Mouse (Mus musculus) limb, embryonic 13.5 days (tissue): Measurements from ENCODE around the gene Zfp60. TPM values are rescaled to one million over a fixed set of nuclear protein-coding genes. Genes with fewer than 3 reads are reported as not detected.
"Not testable (repeated sequence)": the region's sequence is repeated elsewhere in the genome, so short reads cannot be mapped to it uniquely, and the experiment has no call there.

Source experiments
- ATAC-seq: fragments of 200-750 bp; cut with Nextera tagmentation; 2 replicates; pipeline ENCODE4 v1.8.0; 2017; ENCODE audit warnings: low read depth, moderate number of reproducible peaks, moderate TSS enrichment; ENCODE audit not compliant: low FRiP score
- H3K27ac ChIP-seq: fragments of 300-500 bp; sonication (generic); 2 replicates; pipeline ENCODE4 v1.5.1; 2015; ENCODE audit warnings: inconsistent platforms, mild to moderate bottlenecking, moderate library complexity
- H3K27me3 ChIP-seq: fragments of 300-500 bp; sonication (generic); 2 replicates; pipeline ENCODE4 v1.6.1; 2015; ENCODE audit warnings: mild to moderate bottlenecking, inconsistent platforms
- H3K36me3 ChIP-seq: fragments of 300-500 bp; sonication (generic); 2 replicates; pipeline ENCODE4 v1.6.1; 2015; ENCODE audit warnings: inconsistent platforms, mild to moderate bottlenecking, moderate library complexity
- H3K4me1 ChIP-seq: fragments of 300-500 bp; sonication (generic); 2 replicates; pipeline ENCODE4 v1.6.1; 2015; ENCODE audit warnings: inconsistent platforms
- H3K4me2 ChIP-seq: fragments of 300-500 bp; sonication (generic); replicated peaks from 2 replicates; pipeline ENCODE4 v1.6.1; 2015; ENCODE audit warnings: inconsistent platforms, mild to moderate bottlenecking, moderate library complexity
- H3K4me3 ChIP-seq: fragments of 300-500 bp; sonication (generic); 2 replicates; pipeline ENCODE4 v1.5.1; 2015; ENCODE audit warnings: moderate library complexity, mild to moderate bottlenecking, inconsistent platforms
- H3K9ac ChIP-seq: fragments of 300-500 bp; sonication (generic); 2 replicates; pipeline ENCODE4 v1.6.1; 2015; ENCODE audit warnings: mild to moderate bottlenecking, inconsistent platforms
- H3K9me3 ChIP-seq: fragments of 300-500 bp; sonication (generic); 2 replicates; pipeline ENCODE4 v1.6.1; 2016; ENCODE audit warnings: inconsistent platforms
- WGBS: fragments of 180-500 bp; shearing (Covaris S2); methylation state at CpG from one replicate; pipeline ENCODE4 v1.1.7; 2015; 5-methylcytosine and 5-hydroxymethylcytosine counted together
- polyA plus RNA-seq: library from polyadenylated mRNA; unstranded; fragments of >200 nt; fragmentation: Nextera tagmentation; extraction: Ambion mirVana; gene quantifications from 2 replicates; pipeline ENCODE4 v1.2.1, GENCODE M21; 2015

The Zfp60 gene
- polyA plus RNA-seq, 1 experiment from 2014 or later, result 47.5 TPM

DNA sequence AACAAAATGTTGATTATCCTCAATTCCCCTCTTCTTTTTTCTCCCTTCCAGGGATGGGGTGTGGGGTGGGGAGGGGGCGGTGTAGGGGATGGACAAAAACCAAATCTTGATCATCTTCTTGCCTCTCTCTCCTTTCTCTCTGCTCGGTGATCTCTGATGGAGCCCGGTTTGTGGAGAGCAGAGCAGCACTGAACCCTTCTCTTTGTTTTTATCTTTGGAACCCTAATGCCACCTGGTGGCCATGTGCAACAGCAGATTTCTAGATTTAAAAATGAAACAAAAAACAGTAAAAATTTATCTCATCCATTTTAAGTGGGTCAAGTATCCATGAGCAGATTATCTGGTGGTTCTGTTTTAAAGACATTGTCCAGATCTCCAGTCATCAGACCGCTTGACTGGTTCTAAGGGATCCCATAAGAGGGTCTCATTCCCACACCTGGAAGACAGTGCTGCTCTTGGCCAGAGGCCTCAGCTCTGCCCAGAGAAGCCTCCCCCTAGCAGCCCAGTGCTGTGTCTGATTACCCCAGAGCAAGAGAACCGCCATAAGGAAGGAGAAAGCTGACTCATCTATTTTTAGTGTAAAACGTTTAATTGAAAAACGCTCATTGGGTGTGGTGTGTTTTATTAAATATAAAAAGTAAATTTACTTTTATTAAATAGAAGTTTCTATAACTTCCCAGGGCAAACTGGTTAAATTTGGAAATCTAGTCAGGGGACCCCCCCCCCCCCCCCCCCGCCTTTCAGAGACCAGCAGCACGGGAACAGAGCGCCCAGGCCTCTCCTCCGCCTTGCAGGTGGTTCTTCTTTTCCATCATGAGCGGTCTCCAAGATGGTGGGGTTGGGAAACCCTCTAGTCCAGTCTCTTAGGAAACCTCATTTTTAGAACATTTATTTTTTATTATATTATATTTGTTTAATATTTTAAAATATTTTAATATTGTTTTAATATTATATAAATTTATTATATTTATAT, 5.3 kb upstream of the Zfp60 start:
- H3K4me2 ChIP-seq, result no peak overlapping the region
- no peaks in the 10 kb centered on the region for H3K27me3 ChIP-seq
- H3K36me3 ChIP-seq, result no peaks in the 10 kb centered on the region
- peak; percentile 67; the same call in 1 of the 2 replicates for ATAC-seq
- no peak overlapping the region for H3K4me3 ChIP-seq
- no peak overlapping the region; the same call in 1 of the 2 replicates for H3K9ac ChIP-seq
- no peaks in the 10 kb centered on the region for H3K9me3 ChIP-seq
- WGBS, result 39% methylated on average over 12 of the region's 12 CpGs
- no peak overlapping the region for H3K27ac ChIP-seq
- no peaks in the 10 kb centered on the region for H3K4me1 ChIP-seq

DNA sequence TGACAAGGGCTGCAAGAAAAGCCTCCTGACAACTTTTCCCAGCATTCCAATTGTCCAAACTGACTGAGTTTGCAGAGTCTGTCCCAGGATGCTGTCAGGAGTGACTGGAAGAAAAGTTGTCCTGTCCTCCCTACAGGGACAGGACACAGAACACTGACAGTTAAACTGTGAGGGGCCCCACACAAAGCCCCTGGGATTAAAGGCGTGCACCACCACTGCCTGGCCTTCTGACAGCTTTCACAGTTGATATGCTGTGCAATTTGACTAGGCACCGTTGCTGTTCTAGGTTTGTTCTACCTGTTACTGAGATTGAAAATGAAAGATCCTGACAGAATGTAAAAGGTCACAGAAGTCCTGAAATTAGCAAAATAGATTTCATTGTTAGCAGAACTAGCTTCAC, 3.7 kb upstream of the Zfp60 start:
- no peak for ATAC-seq
- H3K4me2 ChIP-seq, result no peak overlapping the region
- no peak overlapping the region for H3K27ac ChIP-seq
- no peaks in the 10 kb centered on the region for H3K9me3 ChIP-seq
- H3K36me3 ChIP-seq, result no peaks in the 10 kb centered on the region
- no peak overlapping the region for H3K4me3 ChIP-seq
- no peak overlapping the region for H3K9ac ChIP-seq
- peaks cover 5% of the 10 kb centered on the region for H3K4me1 ChIP-seq
- WGBS, result 60% methylated on average over 2 of the region's 2 CpGs
- no peaks in the 10 kb centered on the region for H3K27me3 ChIP-seq

DNA sequence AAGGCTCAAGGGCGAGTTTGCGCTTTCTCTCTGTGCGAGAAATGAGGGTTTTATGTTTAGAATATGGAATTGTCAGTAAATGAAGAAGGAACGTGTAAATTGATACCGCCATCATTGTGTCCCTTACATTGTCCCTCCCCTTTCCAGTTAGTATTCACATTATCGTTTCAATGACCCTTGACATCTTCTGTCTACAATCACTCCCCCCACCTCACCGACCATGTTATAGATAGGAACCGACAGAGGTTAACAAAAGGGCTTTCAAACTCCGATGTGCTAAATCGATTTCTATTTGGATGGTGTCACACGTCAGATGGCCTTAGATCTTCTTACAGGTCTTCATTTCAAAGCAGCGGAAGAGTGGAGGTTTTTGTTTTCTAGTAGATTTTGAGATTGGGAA, 757 bp downstream of the Zfp60 start:
- Histone ChIP-seq H3K4me3 (peak overlapping the region; percentile 73), H3K4me1 (peaks cover 14% of the 10 kb centered on the region), H3K36me3 (peaks cover 10% of the 10 kb centered on the region), H3K9me3 (no peaks in the 10 kb centered on the region), H3K27ac (peak overlapping the region; percentile 94), H3K9ac (peak overlapping the region; percentile 92), H3K27me3 (no peaks in the 10 kb centered on the region), H3K4me2 (peak overlapping the region; percentile 77)
- WGBS, result 10% methylated on average over 12 of the region's 12 CpGs
- no peak for ATAC-seq

DNA sequence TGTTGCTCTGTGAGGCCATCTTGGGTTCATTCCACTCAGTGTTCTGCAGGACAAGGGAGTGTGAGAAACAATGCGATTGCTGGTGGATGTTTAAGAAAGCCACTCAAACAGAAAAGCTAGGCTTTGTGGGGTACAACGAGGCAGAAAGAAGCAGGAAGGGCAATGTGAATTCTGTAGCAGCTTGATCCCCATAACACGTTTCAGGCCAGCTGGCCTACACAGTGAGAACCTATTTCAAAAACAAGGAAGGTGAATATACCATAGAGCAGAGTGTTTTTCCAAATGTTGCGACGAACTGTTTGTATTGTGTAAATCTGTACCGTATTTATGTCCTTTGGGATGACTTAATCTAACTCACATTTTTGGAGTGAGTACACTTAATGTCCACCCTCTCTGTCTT, 1.3 kb downstream of the Zfp60 start:
- WGBS, result 85% methylated on average over 6 of the region's 6 CpGs

DNA sequence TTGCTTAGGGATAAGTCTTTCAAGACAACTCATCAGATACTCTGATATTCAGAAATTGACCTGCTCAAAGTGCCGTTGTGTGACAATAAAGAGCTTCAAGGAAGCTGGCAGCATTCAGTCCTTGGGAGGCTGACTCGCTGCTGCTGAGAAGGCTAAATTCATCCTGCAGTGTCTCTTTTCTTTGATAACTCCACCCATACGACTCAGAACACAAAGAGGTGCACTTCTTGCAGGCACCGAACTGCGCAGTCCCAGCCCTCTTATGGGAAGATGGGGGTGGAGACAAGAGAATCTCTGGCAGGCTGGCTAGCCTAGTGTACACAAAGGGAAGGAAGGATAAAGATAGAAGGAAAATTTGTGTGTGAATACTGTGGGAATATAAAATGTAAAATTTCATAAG, 4.3 kb downstream of the Zfp60 start:
- 0 out of 2 replicates have a peak, but pooled peaks cover 2% of the 10 kb centered on the region for H3K9me3 ChIP-seq
- peaks cover 32% of the 10 kb centered on the region for H3K36me3 ChIP-seq
- H3K4me3 ChIP-seq, result no peak overlapping the region
- H3K27me3 ChIP-seq, result no peaks in the 10 kb centered on the region
- no peak for ATAC-seq
- no peak overlapping the region for H3K27ac ChIP-seq
- WGBS, result 89% methylated on average over 5 of the region's 5 CpGs
- no peak overlapping the region for H3K9ac ChIP-seq
- H3K4me1 ChIP-seq, result peaks cover 14% of the 10 kb centered on the region
- H3K4me2 ChIP-seq, result no peak overlapping the region

More for the DNA sequence above, 1.3 kb downstream of the Zfp60 start:
- Histone ChIP-seq H3K4me3 (peak overlapping the region; percentile 73), H3K36me3 (peaks cover 10% of the 10 kb centered on the region), H3K4me1 (peaks cover 14% of the 10 kb centered on the region), H3K9ac (peak overlapping the region; percentile 92), H3K9me3 (no peaks in the 10 kb centered on the region), H3K27me3 (no peaks in the 10 kb centered on the region), H3K27ac (no peak overlapping the region; the same call in 1 of the 2 replicates), H3K4me2 (peak overlapping the region; percentile 77)
- no peak for ATAC-seq

DNA sequence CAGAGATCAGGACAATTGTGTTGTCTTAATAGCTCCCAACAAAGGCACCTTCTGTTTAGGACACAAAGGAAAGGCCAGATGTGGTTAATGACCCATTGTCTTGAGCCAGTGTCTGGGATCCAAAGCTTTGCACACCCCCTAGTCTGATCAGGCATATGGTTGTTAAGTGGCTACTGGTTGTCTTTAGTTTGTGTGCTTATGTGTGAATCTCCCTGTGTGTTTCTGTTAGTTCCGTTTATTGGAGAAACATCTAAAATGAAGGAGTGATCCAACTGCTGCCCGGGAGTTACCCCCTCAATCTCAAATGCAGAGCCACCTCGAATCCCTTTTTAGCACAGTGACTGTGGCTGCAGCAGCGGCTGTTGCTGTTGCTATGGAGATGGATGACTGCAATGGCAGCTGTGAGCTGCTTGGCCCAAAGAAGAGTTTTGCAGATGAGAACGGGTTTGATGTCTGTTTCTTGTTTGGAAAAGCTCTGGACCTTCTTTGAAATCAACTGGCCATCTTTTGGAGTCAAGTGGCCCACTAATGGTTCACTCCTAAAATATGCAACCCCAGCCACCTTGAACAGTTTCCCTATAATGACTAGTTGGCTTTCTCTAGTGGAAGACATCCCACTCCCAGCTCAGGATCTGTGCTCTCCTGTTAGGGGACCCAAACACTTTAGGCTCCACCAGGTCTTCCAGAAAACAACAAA, 25.3 kb downstream of the Zfp60 start:
- no peaks in the 10 kb centered on the region for H3K27me3 ChIP-seq
- no peak overlapping the region for H3K4me2 ChIP-seq
- peaks cover 2% of the 10 kb centered on the region; the same call in 1 of the 2 replicates for H3K9me3 ChIP-seq
- peaks cover 12% of the 10 kb centered on the region for H3K36me3 ChIP-seq
- H3K9ac ChIP-seq, result no peak overlapping the region
- no peak overlapping the region for H3K4me3 ChIP-seq
- no peak for ATAC-seq
- no peak overlapping the region for H3K27ac ChIP-seq
- WGBS, result 49% methylated on average over 5 of the region's 5 CpGs
- H3K4me1 ChIP-seq, result no peaks in the 10 kb centered on the region

DNA sequence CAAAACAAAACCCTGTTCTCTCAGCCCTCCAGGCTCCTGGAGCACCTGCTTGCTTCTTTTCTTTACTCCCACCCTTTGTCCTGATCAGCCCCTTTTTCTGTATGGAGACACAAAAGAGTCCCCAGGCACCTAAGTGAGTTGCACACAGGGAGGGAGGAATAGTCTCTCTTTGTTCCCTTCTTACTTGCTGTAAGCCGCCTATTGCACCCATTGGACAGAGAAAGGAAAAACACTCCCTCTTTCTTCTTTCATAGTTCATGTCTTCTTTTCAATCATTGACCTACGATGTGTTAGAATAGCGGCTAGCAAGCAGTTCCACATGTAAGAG, 25.8 kb downstream of the Zfp60 start:
- no peaks in the 10 kb centered on the region for H3K9me3 ChIP-seq
- H3K9ac ChIP-seq, result no peak overlapping the region
- no peak overlapping the region for H3K4me2 ChIP-seq
- no peaks in the 10 kb centered on the region for H3K27me3 ChIP-seq
- H3K27ac ChIP-seq, result no peak overlapping the region
- H3K36me3 ChIP-seq, result peaks cover 8% of the 10 kb centered on the region
- 92% methylated on average over 3 of the region's 3 CpGs for WGBS
- H3K4me1 ChIP-seq, result no peaks in the 10 kb centered on the region
- no peak overlapping the region for H3K4me3 ChIP-seq
- ATAC-seq, result no peak

DNA sequence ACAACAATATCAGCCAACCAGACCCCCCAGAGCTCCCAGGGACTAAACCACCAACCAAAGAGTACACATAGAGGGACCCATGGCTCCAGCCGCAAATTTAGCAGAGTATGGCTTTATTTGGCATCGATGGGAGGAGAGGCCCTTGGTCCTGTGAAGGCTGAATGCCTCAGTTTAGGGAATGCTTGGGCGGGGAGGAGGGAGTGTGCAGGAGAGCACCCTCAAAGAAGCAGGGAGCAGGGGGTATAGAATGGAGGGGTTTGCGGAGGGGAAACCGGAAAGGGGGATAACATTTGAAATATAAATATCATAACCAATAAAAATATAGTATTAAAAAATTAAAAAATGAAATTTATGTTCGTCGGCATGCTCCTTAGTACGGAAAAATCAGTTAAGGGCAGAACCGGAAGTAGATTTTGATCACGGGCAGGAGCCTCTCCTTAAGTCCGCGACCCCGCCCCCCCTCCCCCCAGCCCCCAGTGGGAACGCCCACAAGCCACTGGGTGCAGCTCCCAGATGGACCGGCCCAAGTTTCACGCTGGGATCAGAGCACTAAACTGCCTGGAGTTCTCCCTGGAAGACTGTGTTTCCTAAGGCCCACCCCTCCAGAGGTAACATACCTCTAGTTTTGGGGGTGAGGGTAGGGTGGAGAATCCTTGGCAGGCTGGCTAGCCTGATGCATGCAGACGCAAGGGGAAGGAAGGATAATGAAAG, 34.1 kb downstream of the Zfp60 start:
- Histone ChIP-seq H3K9me3 (no peaks in the 10 kb centered on the region), H3K4me2 (peak overlapping the region; percentile 63), H3K27ac (no peak overlapping the region), H3K27me3 (no peaks in the 10 kb centered on the region), H3K36me3 (no peaks in the 10 kb centered on the region), H3K9ac (peak overlapping the region; percentile 48; the same call in 1 of the 2 replicates), H3K4me3 (peak overlapping the region; percentile 33), H3K4me1 (0 out of 2 replicates have a peak, but pooled peaks cover 3% of the 10 kb centered on the region)
- WGBS, result 9% methylated on average over 17 of the region's 17 CpGs
- no peak for ATAC-seq

DNA sequence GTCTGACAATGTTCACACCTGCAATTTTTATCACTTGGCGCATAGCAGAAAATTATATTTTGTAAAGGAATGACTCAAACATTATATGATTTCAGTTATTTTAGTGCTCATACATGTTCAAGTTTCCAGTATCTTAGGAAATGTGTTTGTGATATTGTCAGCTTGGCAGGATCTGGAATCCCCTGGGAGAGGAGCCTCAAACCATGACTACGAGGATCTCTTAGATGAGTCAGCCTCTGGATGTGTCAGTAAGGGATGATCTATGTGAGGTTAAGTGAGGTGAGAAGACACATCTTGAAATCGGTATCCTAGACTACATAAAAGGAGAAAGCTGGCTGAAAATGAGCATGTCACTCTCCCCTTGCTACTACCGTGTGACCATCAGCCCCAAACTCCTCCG, 58.1 kb downstream of the Zfp60 start:
- WGBS, result 79% methylated on average over 5 of the region's 5 CpGs
- ATAC-seq, result no peak
- H3K27ac ChIP-seq, result no peak overlapping the region

DNA sequence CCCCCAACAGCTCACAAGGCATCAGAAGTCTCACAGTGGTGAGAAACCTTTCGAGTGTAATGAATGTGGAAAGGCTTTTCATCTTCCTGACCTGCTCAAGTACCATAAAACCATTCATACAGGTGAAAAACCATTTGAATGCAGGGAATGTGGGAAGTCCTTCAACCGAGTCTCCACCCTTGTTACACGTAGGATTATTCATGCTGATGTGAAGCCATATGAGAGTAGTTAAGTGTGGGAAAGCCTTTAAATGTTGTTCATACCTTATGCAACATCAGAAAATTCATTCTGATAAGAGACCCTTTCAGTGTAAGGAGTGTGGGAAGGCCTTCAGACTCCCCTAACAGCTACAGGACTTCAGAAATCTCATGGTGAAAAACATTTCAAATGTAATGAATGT, 62.7 kb downstream of the Zfp60 start:
- not testable (repeated sequence) for H3K4me2 ChIP-seq, H3K4me1 ChIP-seq, H3K9me3 ChIP-seq, ATAC-seq, H3K36me3 ChIP-seq, H3K9ac ChIP-seq, H3K4me3 ChIP-seq, H3K27me3 ChIP-seq, H3K27ac ChIP-seq
- WGBS, result 35% methylated on average over 3 of the region's 3 CpGs

More for the DNA sequence above, 58.1 kb downstream of the Zfp60 start:
- Histone ChIP-seq H3K27me3 (no peaks in the 10 kb centered on the region), H3K4me3 (no peak overlapping the region), H3K9ac (no peak overlapping the region), H3K4me2 (no peak overlapping the region), H3K4me1 (no peaks in the 10 kb centered on the region), H3K36me3 (no peaks in the 10 kb centered on the region), H3K9me3 (peaks cover 25% of the 10 kb centered on the region)

DNA sequence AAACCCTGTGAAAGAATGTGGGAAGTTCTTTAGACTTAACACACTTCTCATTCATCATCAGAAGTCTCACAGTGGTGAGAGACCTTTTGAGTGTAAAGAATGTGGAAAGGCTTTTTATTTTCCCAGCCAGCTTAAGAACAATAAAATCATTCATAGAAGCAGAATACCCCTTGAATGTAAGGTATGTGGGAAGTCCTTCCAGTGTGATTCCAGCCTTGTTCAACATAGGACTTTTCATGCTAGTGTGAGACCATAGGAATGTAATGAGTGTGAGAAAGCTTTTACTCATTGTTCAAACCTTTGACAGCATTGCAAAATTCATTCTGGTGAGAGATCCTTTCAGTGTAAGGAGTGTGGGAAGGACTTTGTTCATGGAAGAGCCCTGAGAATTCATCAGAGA, 63.4 kb downstream of the Zfp60 start:
- H3K9me3 ChIP-seq, result no peaks in the 10 kb centered on the region
- H3K27me3 ChIP-seq, result no peaks in the 10 kb centered on the region
- H3K4me1 ChIP-seq, result peaks cover 7% of the 10 kb centered on the region
- no peak overlapping the region for H3K4me2 ChIP-seq
- no peak overlapping the region for H3K9ac ChIP-seq
- no peak for ATAC-seq
- H3K4me3 ChIP-seq, result no peak overlapping the region
- H3K27ac ChIP-seq, result no peak overlapping the region
- no peaks in the 10 kb centered on the region for H3K36me3 ChIP-seq
